Mouse (Mus musculus) large intestine, adult 2 months (tissue): ENCODE measurements around the gene Nrip2. TPM values are rescaled to one million over a fixed set of nuclear protein-coding genes. Genes with fewer than 3 reads are reported as not detected.
A peak's percentile ranks its signal among the peaks of the same experiment; 100 is the strongest.

ENCODE experiments used
- DNase-seq: peaks from one replicate; pipeline ENCODE4 v3.0.0-alpha.2; 2012; ENCODE audit warnings: low read depth, low spot score
- WGBS: fragments of 180-500 bp; shearing (Covaris S2); methylation state at CpG from one replicate; pipeline ENCODE4 v1.1.7; 2018; 5-methylcytosine and 5-hydroxymethylcytosine counted together
- polyA plus RNA-seq: library from polyadenylated mRNA; depleted of rRNA; stranded (reverse); fragments of >200 nt; gene quantifications from 2 replicates; pipeline ENCODE4 v1.2.3, GENCODE M21; 2012

The Nrip2 gene
- polyA plus RNA-seq, 1 experiment: 0.51 TPM

GRCm38 (mm10) chr6:128389185-128389584 lies 9.9 kb upstream of the Nrip2 start:
- WGBS: 32% methylated on average over 1 of the region's 1 CpGs
- no peak for DNase-seq

- WGBS: 12% methylated on average over 1 of the region's 1 CpGs
- DNase-seq: no peak
Measured at GRCm38 (mm10) chr6:128390683-128391082, 8.4 kb upstream of the Nrip2 start.

GRCm38 (mm10) chr6:128397574-128398261 lies 1.4 kb upstream of the Nrip2 start:
- 60% methylated on average over 7 of the region's 7 CpGs for WGBS
- DNase-seq: no peak

GRCm38 (mm10) chr6:128399421-128400185 lies 507 bp downstream of the Nrip2 start:
- no peak for DNase-seq
- WGBS: 14% methylated on average over 21 of the region's 21 CpGs

GRCm38 (mm10) chr6:128404708-128405107 lies 5.6 kb downstream of the Nrip2 start:
- 53% methylated on average over 5 of the region's 5 CpGs for WGBS
- no peak for DNase-seq

GRCm38 (mm10) chr6:128408544-128409125 lies 9.5 kb downstream of the Nrip2 start:
- no peak for DNase-seq
- 90% methylated on average over 7 of the region's 7 CpGs for WGBS

GRCm38 (mm10) chr6:128410305-128410704 lies 11.2 kb downstream of the Nrip2 start:
- DNase-seq: no peak
- 95% methylated on average over 13 of the region's 13 CpGs for WGBS

- DNase-seq: no peak
- WGBS: 13% methylated on average over 3 of the region's 3 CpGs
Measured at GRCm38 (mm10) chr6:128411115-128411514, 12.0 kb downstream of the Nrip2 start.

GRCm38 (mm10) chr6:128416169-128416568 lies 17.1 kb downstream of the Nrip2 start:
- WGBS: 89% methylated on average over 5 of the region's 5 CpGs
- DNase-seq: no peak

GRCm38 (mm10) chr6:128418076-128418475 lies 19.0 kb downstream of the Nrip2 start:
- 71% methylated on average over 1 of the region's 1 CpGs for WGBS
- no peak for DNase-seq

GRCm38 (mm10) chr6:128421036-128421435 lies 21.9 kb downstream of the Nrip2 start:
- 39% methylated on average over 2 of the region's 2 CpGs for WGBS
- no peak for DNase-seq

- DNase-seq: no peak
- WGBS: 75% methylated on average over 3 of the region's 3 CpGs
Measured at GRCm38 (mm10) chr6:128421480-128421879, 22.4 kb downstream of the Nrip2 start.

GRCm38 (mm10) chr6:128423496-128424268 lies 24.6 kb downstream of the Nrip2 start:
- 32% methylated on average over 15 of the region's 16 CpGs for WGBS

GRCm38 (mm10) chr6:128424269-128425019 lies 25.3 kb downstream of the Nrip2 start, which contains the start of gene Itfg2:
TSS of gene Itfg2 (minus strand) at chr6:128424931.
- peak; percentile 86 for DNase-seq
- WGBS: under 1% methylated on average over 42 of the region's 42 CpGs

More at GRCm38 (mm10) chr6:128423496-128424268, 24.6 kb downstream of the Nrip2 start:
- no peak for DNase-seq

GRCm38 (mm10) chr6:128425046-128425445 lies 25.9 kb downstream of the Nrip2 start:
- WGBS: 20% methylated on average over 9 of the region's 9 CpGs

GRCm38 (mm10) chr6:128427571-128427970 lies 28.5 kb downstream of the Nrip2 start:
- 93% methylated on average over 5 of the region's 5 CpGs for WGBS
- no peak for DNase-seq

More at GRCm38 (mm10) chr6:128425046-128425445, 25.9 kb downstream of the Nrip2 start:
- DNase-seq: no peak

GRCm38 (mm10) chr6:128429300-128429699 lies 30.2 kb downstream of the Nrip2 start:
- 98% methylated on average over 2 of the region's 2 CpGs for WGBS
- no peak for DNase-seq

- 54% methylated on average over 6 of the region's 6 CpGs for WGBS
- DNase-seq: no peak
Measured at GRCm38 (mm10) chr6:128429826-128430225, 30.7 kb downstream of the Nrip2 start.

GRCm38 (mm10) chr6:128432356-128432915 lies 33.3 kb downstream of the Nrip2 start:
- no peak for DNase-seq
- WGBS: 69% methylated on average over 13 of the region's 13 CpGs
